Mouse (Mus musculus) Patski (cell line): ENCODE measurements around the gene Zfp369. TPM values are rescaled to one million over a fixed set of nuclear protein-coding genes. Genes with fewer than 3 reads are reported as not detected.
"Not testable (repeated sequence)": the region's sequence is repeated elsewhere in the genome, so short reads cannot be mapped to it uniquely, and the experiment has no call there.

ENCODE experiments used
- ATAC-seq: fragments of 100-300 bp; one replicate; pipeline ENCODE4 v1.8.0; 2021
- CTCF ChIA-PET: fragments of 350-600 bp; sonication (Branson Sonifier 250); formaldehyde crosslinking; loops from one replicate; lab custom pipeline; 2022; ENCODE audit warnings: inconsistent platforms; lab: Charles Lee
- POLR2A ChIA-PET: fragments of 350-600 bp; sonication (Branson Sonifier 250); formaldehyde crosslinking; loops from one replicate; lab custom pipeline; 2022; ENCODE audit warnings: antibody characterized with exemption, inconsistent platforms; lab: Charles Lee
- DNase-seq: peaks from one replicate; pipeline ENCODE4 v3.0.0-alpha.2; 2011; ENCODE audit warnings: low read depth, low spot score
- H3K27me3 ChIP-seq: fragments of 371-371 bp; one replicate; pipeline ENCODE4 v1.5.1; 2021
- CTCF ChIP-seq: fragments of 100-300 bp; IDR thresholded peaks from one replicate; pipeline ENCODE4 v1.5.1; 2021
- in situ Hi-C: fragments of 300-500 bp; cut with MboI; formaldehyde crosslinking; loops from 3 replicates; pipeline ENCODE4 v1.11.1; 2018; ENCODE audit warnings: low pct_unique_long_range_greater_than_20kb, mixed read lengths
- polyA plus RNA-seq: library from polyadenylated mRNA; unstranded; gene quantifications from one replicate; pipeline ENCODE4 v1.2.3, GENCODE M21; 2021

Zfp369 gene
- polyA plus RNA-seq, 1 experiment from 2014 or later, result 26.6 TPM

- H3K27me3 ChIP-seq, result no peaks in the 10 kb centered on the region
- in situ Hi-C loops, result no loop called here
- ATAC-seq, result no peak
- CTCF ChIA-PET, result no interaction called here
- no peak for TF ChIP-seq CTCF
- POLR2A ChIA-PET, result no interaction called here
- DNase-seq, result no peak
These were observed 16.5 kb upstream of the Zfp369 start for GRCm38 (mm10) chr13:65262086-65262485.

- DNase-seq (no peak), ATAC-seq (peak; percentile 5)
- CTCF ChIA-PET, result no interaction called here
- in situ Hi-C loops, result loop anchor here (5.0 to 25.0 kb wide), 3 partner anchors 41 to 941 kb away; partner anchors contain the start of gene Mfsd14b
- TF ChIP-seq CTCF, result no peak
- POLR2A ChIA-PET, result no interaction called here
- H3K27me3 ChIP-seq, result no peaks in the 10 kb centered on the region
These were observed 626 bp upstream of the Zfp369 start for GRCm38 (mm10) chr13:65277994-65278382.

- in situ Hi-C loops, result loop anchor here (25.0 kb wide), 1 partner anchor 949 kb away; no protein-coding TSS in a partner anchor
- ChIA-PET POLR2A (no interaction called here), CTCF (no interaction called here)
- ATAC-seq (no peak), DNase-seq (no peak)
- TF ChIP-seq CTCF, result no peak
- no peaks in the 10 kb centered on the region for H3K27me3 ChIP-seq
These were observed 8.2 kb downstream of the Zfp369 start for GRCm38 (mm10) chr13:65286771-65287170.

GRCm38 (mm10) chr13:65296354-65296753 lies 17.7 kb downstream of the Zfp369 start:
- CTCF ChIA-PET, result no interaction called here
- in situ Hi-C loops, result loop anchor here (25.0 kb wide), 1 partner anchor 959 kb away; no protein-coding TSS in a partner anchor
- POLR2A ChIA-PET, result no interaction called here
- DNase-seq (no peak), ATAC-seq (no peak)
- no peaks in the 10 kb centered on the region for H3K27me3 ChIP-seq
- no peak for TF ChIP-seq CTCF

GRCm38 (mm10) chr13:65310849-65311248 lies 32.2 kb downstream of the Zfp369 start:
- CTCF ChIA-PET, POLR2A ChIA-PET, ATAC-seq, H3K27me3 ChIP-seq, in situ Hi-C loops, DNase-seq: not testable (repeated sequence)
- TF ChIP-seq CTCF, result peak; percentile 59

GRCm38 (mm10) chr13:65311311-65311755 lies 32.7 kb downstream of the Zfp369 start:
- DNase-seq (no peak), ATAC-seq (no peak)
- ChIA-PET CTCF (no interaction called here), POLR2A (no interaction called here)
- TF ChIP-seq CTCF, result no peak
- in situ Hi-C loops, result no loop called here
- H3K27me3 ChIP-seq, result no peaks in the 10 kb centered on the region

GRCm38 (mm10) chr13:65311826-65312225 lies 33.2 kb downstream of the Zfp369 start:
- H3K27me3 ChIP-seq, result no peaks in the 10 kb centered on the region
- POLR2A ChIA-PET, result no interaction called here
- no peak for TF ChIP-seq CTCF
- in situ Hi-C loops, result no loop called here
- ATAC-seq, result no peak
- DNase-seq, result no peak
- CTCF ChIA-PET, result no interaction called here

GRCm38 (mm10) chr13:65348501-65348900 lies 69.9 kb downstream of the Zfp369 start:
- CTCF ChIA-PET, POLR2A ChIA-PET, in situ Hi-C loops, DNase-seq, H3K27me3 ChIP-seq, ATAC-seq: not testable (repeated sequence)

- POLR2A ChIA-PET, CTCF ChIA-PET, ATAC-seq, H3K27me3 ChIP-seq, in situ Hi-C loops, DNase-seq: not testable (repeated sequence)
These were observed 73.2 kb downstream of the Zfp369 start for GRCm38 (mm10) chr13:65351768-65352167.

Other genes with a start within 250 kb of the Zfp369 start
- gene Spata31d1c, start 245.8 kb upstream of the Zfp369 start, polyA plus RNA-seq, result not detected
- gene Prss47, start 226.1 kb upstream of the Zfp369 start, polyA plus RNA-seq, result not detected
- gene Mfsd14b, start 165.8 kb upstream of the Zfp369 start, polyA plus RNA-seq, result 33.1 TPM
- gene Olfr465-ps1, start 140.7 kb upstream of the Zfp369 start, polyA plus RNA-seq, result not detected
- gene Olfr466, start 128.6 kb upstream of the Zfp369 start, polyA plus RNA-seq, result not detected
- gene Nlrp4f, start 72.8 kb upstream of the Zfp369 start, polyA plus RNA-seq, result not detected
- not detected for gene Gm10775, start 19.3 kb upstream of the Zfp369 start, polyA plus RNA-seq
- gene Gm10139, start 233.9 kb downstream of the Zfp369 start, polyA plus RNA-seq, result not detected